Mouse (Mus musculus) thymus, postnatal 4 days (tissue): ENCODE data around the gene Agbl2.

Experiments
- DNase-seq: peaks from one replicate; pipeline ENCODE4 v3.0.0; 2021

Agbl2 gene

GRCm38 (mm10) chr2:90782458-90782857, at the start of gene Agbl2:
Gene Agbl2 (plus strand): TSS chr2:90782727.
- peak; percentile 40 for DNase-seq

GRCm38 (mm10) chr2:90735326-90735725, 47.2 kb upstream of the Agbl2 start:
- no peak for DNase-seq

GRCm38 (mm10) chr2:90738801-90739200, 43.7 kb upstream of the Agbl2 start:
- no peak for DNase-seq

GRCm38 (mm10) chr2:90739327-90739726, 43.2 kb upstream of the Agbl2 start:
- no peak for DNase-seq

- no peak for DNase-seq
Measured at GRCm38 (mm10) chr2:90739921-90740320, 42.6 kb upstream of the Agbl2 start.

GRCm38 (mm10) chr2:90744285-90745052, 38.1 kb upstream of the Agbl2 start:
- peak; percentile 33 for DNase-seq

GRCm38 (mm10) chr2:90745053-90745678, 37.4 kb upstream of the Agbl2 start, which contains the start of gene Fnbp4:
Gene Fnbp4 (plus strand): TSS chr2:90745370.
- peak; percentile 95 for DNase-seq

GRCm38 (mm10) chr2:90745740-90746537, 36.6 kb upstream of the Agbl2 start:
- DNase-seq, result peak; percentile 75

- DNase-seq, result peak; percentile 18
Measured at GRCm38 (mm10) chr2:90746538-90746865, 36.0 kb upstream of the Agbl2 start.

GRCm38 (mm10) chr2:90747131-90747530, 35.4 kb upstream of the Agbl2 start:
- no peak for DNase-seq

GRCm38 (mm10) chr2:90749676-90750459, 32.7 kb upstream of the Agbl2 start:
- no peak for DNase-seq

- DNase-seq, result no peak
Measured at GRCm38 (mm10) chr2:90753565-90753964, 29.0 kb upstream of the Agbl2 start.

- no peak for DNase-seq
Measured at GRCm38 (mm10) chr2:90754188-90754587, 28.3 kb upstream of the Agbl2 start.

GRCm38 (mm10) chr2:90765123-90765522, 17.4 kb upstream of the Agbl2 start:
- DNase-seq, result no peak

GRCm38 (mm10) chr2:90781323-90781722, 1.2 kb upstream of the Agbl2 start:
- no peak for DNase-seq

GRCm38 (mm10) chr2:90781938-90782337, 589 bp upstream of the Agbl2 start:
- no peak for DNase-seq

- DNase-seq, result peak; percentile 15
Measured at GRCm38 (mm10) chr2:90782901-90783486, 467 bp downstream of the Agbl2 start.

GRCm38 (mm10) chr2:90788126-90788525, 5.6 kb downstream of the Agbl2 start:
- no peak for DNase-seq

- DNase-seq, result no peak
Measured at GRCm38 (mm10) chr2:90808241-90809126, 26.0 kb downstream of the Agbl2 start.

GRCm38 (mm10) chr2:90810751-90811150, 28.2 kb downstream of the Agbl2 start:
- no peak for DNase-seq

- DNase-seq, result no peak
Measured at GRCm38 (mm10) chr2:90815266-90815665, 32.7 kb downstream of the Agbl2 start.
